Mouse (Mus musculus): ENCODE measurements around the gene Gm20388. TPM values are rescaled to one million over a fixed set of nuclear protein-coding genes. Genes with fewer than 3 reads are reported as not detected.

Gene Gm20388
- polyA plus RNA-seq, 1 experiment from 2014 or later: not detected

GRCm38 (mm10) chr8:123758935-123759334 lies 3848.3 kb downstream of the Gm20388 start:
- Histone ChIP-seq H3K27me3 (ENCODE audit: control insufficient read depth, insufficient read depth, low read length) (no peaks in the 10 kb centered on the region), H3K9me3 (ENCODE audit: control insufficient read depth, low read length) (no peaks in the 10 kb centered on the region), H3K4me2 (replicated peaks; ENCODE audit: low read depth, low read length) (no peak overlapping the region), H3K4me1 (ENCODE audit: control insufficient read depth, insufficient read depth, low read length) (peaks cover 14% of the 10 kb centered on the region), H3K4me3 (ENCODE audit: low read length) (no peak overlapping the region), H3K36me3 (ENCODE audit: control insufficient read depth, insufficient read depth, low read length) (no peaks in the 10 kb centered on the region), H3K27ac (ENCODE audit: low read depth, low read length) (no peak overlapping the region), H3K9ac (ENCODE audit: low read depth, low read length) (no peak overlapping the region)
- 85% methylated on average over 1 of the region's 1 CpGs for WGBS
- ATAC-seq (ENCODE audit: low FRiP score, low TSS enrichment): no peak

DNA sequence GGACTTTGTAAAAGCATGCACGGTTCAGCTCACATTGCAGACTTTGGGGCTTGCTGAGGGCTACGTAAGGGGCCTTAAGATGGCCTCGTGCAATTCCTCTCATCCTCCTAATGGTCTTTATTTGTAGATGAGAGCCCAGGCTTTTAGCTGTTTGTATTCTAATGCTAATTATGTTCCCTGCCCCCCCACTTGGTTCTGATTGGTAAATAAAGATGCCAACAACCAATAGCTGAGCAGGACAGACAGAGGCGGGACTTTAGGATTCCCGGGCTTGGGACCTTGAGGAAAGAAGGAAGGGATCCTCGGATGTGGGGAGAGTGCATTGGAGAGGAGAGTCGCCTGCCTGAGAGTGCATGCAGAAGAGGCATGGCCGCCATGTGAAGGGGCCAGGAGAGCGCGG lies 3849.3 kb downstream of the Gm20388 start:
- no peak overlapping the region for H3K9ac ChIP-seq (ENCODE audit: low read depth, low read length)
- peak; percentile 85 for ATAC-seq (ENCODE audit: low FRiP score, low TSS enrichment)
- peak overlapping the region; percentile 29; the same call in 1 of the 2 replicates for H3K4me2 ChIP-seq (replicated peaks; ENCODE audit: low read depth, low read length)
- peaks cover 14% of the 10 kb centered on the region for H3K4me1 ChIP-seq (ENCODE audit: control insufficient read depth, insufficient read depth, low read length)
- H3K27ac ChIP-seq (ENCODE audit: low read depth, low read length): no peak overlapping the region
- H3K4me3 ChIP-seq (ENCODE audit: low read length): no peak overlapping the region
- no peaks in the 10 kb centered on the region for H3K9me3 ChIP-seq (ENCODE audit: control insufficient read depth, low read length)
- 7% methylated on average over 10 of the region's 10 CpGs for WGBS
- no peaks in the 10 kb centered on the region for H3K27me3 ChIP-seq (ENCODE audit: control insufficient read depth, insufficient read depth, low read length)
- no peaks in the 10 kb centered on the region for H3K36me3 ChIP-seq (ENCODE audit: control insufficient read depth, insufficient read depth, low read length)

- Histone ChIP-seq H3K27ac (ENCODE audit: low read depth, low read length) (no peak overlapping the region), H3K4me3 (ENCODE audit: low read length) (no peak overlapping the region), H3K4me2 (replicated peaks; ENCODE audit: low read depth, low read length) (no peak overlapping the region; the same call in 1 of the 2 replicates), H3K36me3 (ENCODE audit: control insufficient read depth, insufficient read depth, low read length) (no peaks in the 10 kb centered on the region), H3K27me3 (ENCODE audit: control insufficient read depth, insufficient read depth, low read length) (no peaks in the 10 kb centered on the region), H3K9ac (ENCODE audit: low read depth, low read length) (no peak overlapping the region), H3K4me1 (ENCODE audit: control insufficient read depth, insufficient read depth, low read length) (peaks cover 14% of the 10 kb centered on the region), H3K9me3 (ENCODE audit: control insufficient read depth, low read length) (no peaks in the 10 kb centered on the region)
- peak; percentile 10; the same call in 1 of the 2 replicates for ATAC-seq (ENCODE audit: low FRiP score, low TSS enrichment)
- 44% methylated on average over 5 of the region's 5 CpGs for WGBS
These were observed 3849.9 kb downstream of the Gm20388 start for GRCm38 (mm10) chr8:123760579-123760978.

DNA sequence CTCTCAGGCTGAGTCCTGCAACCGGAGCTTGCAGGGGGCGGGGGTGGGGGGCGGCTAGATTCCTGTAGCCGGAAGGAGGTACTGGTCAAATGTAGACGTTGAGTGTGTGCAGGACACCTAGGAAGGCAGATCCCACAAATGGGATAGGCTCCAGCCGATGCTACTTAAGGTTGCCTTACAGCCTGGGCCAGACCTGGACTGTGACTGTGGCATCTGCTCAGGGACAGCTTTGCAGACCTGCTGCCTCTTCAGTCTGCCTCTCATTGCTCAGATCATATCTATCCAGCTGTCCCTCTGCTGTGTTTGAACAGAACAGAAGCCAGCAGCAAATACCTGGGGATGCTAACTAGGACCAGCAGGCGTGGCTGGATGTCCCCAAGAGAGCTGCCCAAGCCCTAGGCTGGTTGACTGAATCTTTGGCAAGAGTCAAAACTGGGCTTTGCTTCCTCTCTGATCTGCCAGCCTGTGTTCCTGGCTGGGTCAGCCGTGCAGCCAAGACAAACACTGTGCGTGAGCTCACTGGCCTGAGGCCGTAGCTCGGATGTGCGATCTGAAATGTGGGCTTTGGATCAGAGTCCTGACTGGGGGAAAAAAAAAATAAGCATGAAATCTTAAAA lies 3850.7 kb downstream of the Gm20388 start:
- peak overlapping the region; percentile 30; the same call in 1 of the 2 replicates for H3K27ac ChIP-seq (ENCODE audit: low read depth, low read length)
- no peaks in the 10 kb centered on the region for H3K9me3 ChIP-seq (ENCODE audit: control insufficient read depth, low read length)
- H3K4me1 ChIP-seq (ENCODE audit: control insufficient read depth, insufficient read depth, low read length): peaks cover 14% of the 10 kb centered on the region
- no peak overlapping the region for H3K4me2 ChIP-seq (replicated peaks; ENCODE audit: low read depth, low read length)
- no peak overlapping the region for H3K4me3 ChIP-seq (ENCODE audit: low read length)
- ATAC-seq (ENCODE audit: low FRiP score, low TSS enrichment): 0 out of 2 replicates have a peak, but pooled peaks have one; percentile 9
- no peaks in the 10 kb centered on the region for H3K36me3 ChIP-seq (ENCODE audit: control insufficient read depth, insufficient read depth, low read length)
- H3K27me3 ChIP-seq (ENCODE audit: control insufficient read depth, insufficient read depth, low read length): no peaks in the 10 kb centered on the region
- WGBS: 35% methylated on average over 12 of the region's 12 CpGs
- no peak overlapping the region for H3K9ac ChIP-seq (ENCODE audit: low read depth, low read length)

DNA sequence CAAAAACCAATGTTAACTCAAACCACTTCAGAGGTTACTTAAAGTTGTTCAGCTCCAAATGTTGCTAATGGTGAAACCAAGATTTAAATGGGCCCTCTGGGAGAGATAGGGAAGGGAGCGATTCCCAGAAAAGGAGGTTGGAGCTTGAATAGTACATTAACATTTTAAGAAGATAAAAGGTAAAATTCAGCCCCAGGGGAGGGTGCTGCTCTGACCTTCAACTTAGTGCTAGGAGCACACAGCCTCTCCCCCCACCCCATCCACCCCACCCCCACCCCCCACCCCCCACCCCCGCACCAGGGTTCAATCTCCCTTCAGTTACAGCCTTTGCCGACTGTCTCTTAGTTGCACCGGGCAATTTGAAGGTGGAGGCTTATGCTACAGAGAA lies 3851.2 kb downstream of the Gm20388 start:
- no peak overlapping the region for H3K4me2 ChIP-seq (replicated peaks; ENCODE audit: low read depth, low read length)
- no peaks in the 10 kb centered on the region for H3K36me3 ChIP-seq (ENCODE audit: control insufficient read depth, insufficient read depth, low read length)
- H3K27me3 ChIP-seq (ENCODE audit: control insufficient read depth, insufficient read depth, low read length): no peaks in the 10 kb centered on the region
- no peak for ATAC-seq (ENCODE audit: low FRiP score, low TSS enrichment)
- no peak overlapping the region for H3K4me3 ChIP-seq (ENCODE audit: low read length)
- 23% methylated on average over 4 of the region's 4 CpGs for WGBS
- H3K9ac ChIP-seq (ENCODE audit: low read depth, low read length): no peak overlapping the region
- H3K4me1 ChIP-seq (ENCODE audit: control insufficient read depth, insufficient read depth, low read length): peaks cover 14% of the 10 kb centered on the region
- no peak overlapping the region for H3K27ac ChIP-seq (ENCODE audit: low read depth, low read length)
- no peaks in the 10 kb centered on the region for H3K9me3 ChIP-seq (ENCODE audit: control insufficient read depth, low read length)

- H3K27ac ChIP-seq (ENCODE audit: low read depth, low read length): no peak overlapping the region
- no peak overlapping the region for H3K4me3 ChIP-seq (ENCODE audit: low read length)
These were observed 3852.7 kb downstream of the Gm20388 start for GRCm38 (mm10) chr8:123763355-123763754.

DNA sequence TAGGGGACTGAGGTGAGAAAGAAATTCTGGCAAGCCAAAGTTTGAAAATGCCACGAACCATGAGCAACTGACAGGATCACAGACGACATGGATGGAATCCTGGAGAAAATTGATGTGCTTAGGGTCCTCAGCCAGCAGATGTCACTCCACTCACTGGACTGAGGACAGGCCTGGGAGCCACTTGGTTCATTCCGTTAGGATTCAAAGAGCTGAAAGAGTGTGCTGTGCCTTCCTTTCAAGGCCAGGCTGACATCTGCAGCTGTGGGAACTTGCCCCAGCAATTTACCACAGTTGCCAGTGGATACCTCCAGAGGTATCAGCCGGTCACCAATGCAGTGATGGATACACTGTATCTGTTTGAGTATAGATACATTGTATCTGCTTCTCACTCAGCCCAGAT lies 3854.0 kb downstream of the Gm20388 start:
- ATAC-seq (ENCODE audit: low FRiP score, low TSS enrichment): no peak

More at GRCm38 (mm10) chr8:123763355-123763754, 3852.7 kb downstream of the Gm20388 start:
- Histone ChIP-seq H3K4me1 (ENCODE audit: control insufficient read depth, insufficient read depth, low read length) (peaks cover 14% of the 10 kb centered on the region), H3K27me3 (ENCODE audit: control insufficient read depth, insufficient read depth, low read length) (no peaks in the 10 kb centered on the region), H3K9me3 (ENCODE audit: control insufficient read depth, low read length) (no peaks in the 10 kb centered on the region), H3K9ac (ENCODE audit: low read depth, low read length) (no peak overlapping the region), H3K4me2 (replicated peaks; ENCODE audit: low read depth, low read length) (no peak overlapping the region), H3K36me3 (ENCODE audit: control insufficient read depth, insufficient read depth, low read length) (no peaks in the 10 kb centered on the region)
- WGBS: 60% methylated on average over 7 of the region's 7 CpGs
- ATAC-seq (ENCODE audit: low FRiP score, low TSS enrichment): no peak

DNA sequence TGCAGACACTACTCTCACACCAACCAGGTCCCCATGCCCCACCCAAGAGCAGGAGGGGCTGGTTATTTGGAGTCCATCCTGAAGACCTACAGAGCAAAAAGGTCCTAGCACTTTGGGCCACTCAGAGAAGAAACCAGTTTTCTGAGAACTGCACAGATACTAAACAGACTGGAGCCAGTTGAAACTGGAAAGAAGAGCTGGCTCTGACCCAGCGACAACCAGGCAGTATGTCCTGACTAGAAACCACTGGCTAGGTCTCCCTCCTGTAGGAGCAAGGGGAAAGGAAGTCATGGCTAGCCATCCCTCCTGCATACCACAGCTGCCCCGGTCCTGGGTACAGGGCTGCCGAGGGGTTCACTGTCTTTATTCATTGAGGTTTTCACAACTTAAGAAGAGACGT lies 3855.9 kb downstream of the Gm20388 start:
- no peak for ATAC-seq (ENCODE audit: low FRiP score, low TSS enrichment)
- peaks cover 4% of the 10 kb centered on the region for H3K4me1 ChIP-seq (ENCODE audit: control insufficient read depth, insufficient read depth, low read length)
- H3K27ac ChIP-seq (ENCODE audit: low read depth, low read length): no peak overlapping the region
- H3K9ac ChIP-seq (ENCODE audit: low read depth, low read length): no peak overlapping the region
- H3K9me3 ChIP-seq (ENCODE audit: control insufficient read depth, low read length): no peaks in the 10 kb centered on the region
- H3K4me3 ChIP-seq (ENCODE audit: low read length): no peak overlapping the region
- H3K36me3 ChIP-seq (ENCODE audit: control insufficient read depth, insufficient read depth, low read length): no peaks in the 10 kb centered on the region
- no peak overlapping the region for H3K4me2 ChIP-seq (replicated peaks; ENCODE audit: low read depth, low read length)
- WGBS: 78% methylated on average over 4 of the region's 4 CpGs
- no peaks in the 10 kb centered on the region for H3K27me3 ChIP-seq (ENCODE audit: control insufficient read depth, insufficient read depth, low read length)

More for the DNA sequence above, 3854.0 kb downstream of the Gm20388 start:
- H3K9ac ChIP-seq (ENCODE audit: low read depth, low read length): no peak overlapping the region
- 41% methylated on average over 4 of the region's 4 CpGs for WGBS
- H3K27ac ChIP-seq (ENCODE audit: low read depth, low read length): no peak overlapping the region
- no peak overlapping the region for H3K4me2 ChIP-seq (replicated peaks; ENCODE audit: low read depth, low read length)
- H3K4me1 ChIP-seq (ENCODE audit: control insufficient read depth, insufficient read depth, low read length): peaks cover 14% of the 10 kb centered on the region
- H3K4me3 ChIP-seq (ENCODE audit: low read length): no peak overlapping the region
- H3K9me3 ChIP-seq (ENCODE audit: control insufficient read depth, low read length): no peaks in the 10 kb centered on the region
- H3K36me3 ChIP-seq (ENCODE audit: control insufficient read depth, insufficient read depth, low read length): no peaks in the 10 kb centered on the region
- H3K27me3 ChIP-seq (ENCODE audit: control insufficient read depth, insufficient read depth, low read length): no peaks in the 10 kb centered on the region

- Histone ChIP-seq H3K27ac (ENCODE audit: low read depth, low read length) (no peak overlapping the region), H3K4me2 (replicated peaks; ENCODE audit: low read depth, low read length) (no peak overlapping the region), H3K4me3 (ENCODE audit: low read length) (no peak overlapping the region), H3K27me3 (ENCODE audit: control insufficient read depth, insufficient read depth, low read length) (no peaks in the 10 kb centered on the region), H3K9me3 (ENCODE audit: control insufficient read depth, low read length) (no peaks in the 10 kb centered on the region), H3K36me3 (ENCODE audit: control insufficient read depth, insufficient read depth, low read length) (no peaks in the 10 kb centered on the region), H3K9ac (ENCODE audit: low read depth, low read length) (no peak overlapping the region), H3K4me1 (ENCODE audit: control insufficient read depth, insufficient read depth, low read length) (no peaks in the 10 kb centered on the region)
- 74% methylated on average over 8 of the region's 8 CpGs for WGBS
- ATAC-seq (ENCODE audit: low FRiP score, low TSS enrichment): no peak
These were observed 3857.2 kb downstream of the Gm20388 start for GRCm38 (mm10) chr8:123767874-123768273.
